Mouse (Mus musculus): ENCODE measurements around the gene Hist1h1b. TPM values are rescaled to one million over a fixed set of nuclear protein-coding genes. Genes with fewer than 3 reads are reported as not detected.
"Not testable (repeated sequence)": the region's sequence is repeated elsewhere in the genome, so short reads cannot be mapped to it uniquely, and the experiment has no call there.

Gene Hist1h1b
- total RNA-seq, 1 experiment, result 849 TPM

DNA sequence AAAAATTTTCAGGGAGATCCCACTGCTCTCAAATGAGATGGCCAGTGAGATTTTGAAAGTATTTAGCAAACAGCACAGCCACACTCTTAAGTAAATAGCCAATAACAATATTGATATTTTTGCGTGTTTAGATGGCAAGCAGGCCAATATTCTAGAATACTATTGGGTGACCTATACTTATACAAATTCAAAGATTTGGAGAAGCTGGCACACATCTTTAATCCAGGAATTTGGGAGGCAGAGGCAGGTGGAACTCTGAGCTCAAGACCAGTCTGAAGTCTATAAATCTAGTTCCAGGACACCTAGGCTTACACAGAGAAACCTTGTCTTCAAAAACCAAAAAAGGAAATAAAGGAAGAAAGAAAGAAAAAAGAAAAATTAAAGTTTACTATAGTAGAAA lies 1.2 kb upstream of the Hist1h1b start:
- no peak for DNase-seq (ENCODE audit: low read depth, low spot score)
- Histone ChIP-seq H3K36me3 (ENCODE audit: control insufficient read depth, insufficient read depth, low read length, poor library complexity, severe bottlenecking) (no peaks in the 10 kb centered on the region), H3K4me1 (ENCODE audit: control insufficient read depth in 2 of 2, insufficient read depth in 2 of 2, low read length in 2 of 2, poor library complexity in 1 of 2) (peaks cover 0 to 5% of the 10 kb centered on the region in 2 experiments; a peak in 1 of 4 replicates), H3K27ac (ENCODE audit: insufficient read depth, low read depth, low read length, poor library complexity, severe bottlenecking) (no peak overlapping the region), H3K9me3 (ENCODE audit: control insufficient read depth, insufficient read depth, low read depth, low read length) (no peaks in the 10 kb centered on the region), H3K9ac (ENCODE audit: insufficient read depth, low read depth, low read length, poor library complexity, severe bottlenecking) (no peak overlapping the region), H3K4me3 (ENCODE audit: insufficient read depth in 1 of 2, low read depth in 1 of 2, low read length in 2 of 2, poor library complexity in 1 of 2, severe bottlenecking in 1 of 2) (no peak overlapping the region)
- in situ Hi-C loops (cut with MboI; ENCODE audit: low sequenced_read_pairs in 2 of 2, unreplicated experiment in 2 of 2), result no loop called here
- no peak for TF ChIP-seq ZC3H11A (IDR thresholded peaks at IDR 0.05; ENCODE audit: borderline replicate concordance, low read depth, low read length)
- no peak for TF ChIP-seq CHD2 (IDR thresholded peaks at IDR 0.05; ENCODE audit: low read depth, low read length)
- TF ChIP-seq HCFC1 (IDR thresholded peaks at IDR 0.05; ENCODE audit: borderline replicate concordance, insufficient read depth, low read length), result no peak
- TF ChIP-seq ZNF384 (IDR thresholded peaks at IDR 0.05; ENCODE audit: low read depth, low read length), result no peak
- no peak for TF ChIP-seq MAFK (IDR thresholded peaks at IDR 0.05; ENCODE audit: insufficient read depth, low read depth, low read length)

- Histone ChIP-seq H3K4me3 (ENCODE audit: insufficient read depth in 1 of 2, low read depth in 1 of 2, low read length in 2 of 2, poor library complexity in 1 of 2, severe bottlenecking in 1 of 2) (peak overlapping the region in 1 of 2 experiments; percentile 8; a peak in 2 of 4 replicates), H3K9ac (ENCODE audit: insufficient read depth, low read depth, low read length, poor library complexity, severe bottlenecking) (no peak overlapping the region), H3K27ac (ENCODE audit: insufficient read depth, low read depth, low read length, poor library complexity, severe bottlenecking) (no peak overlapping the region), H3K36me3 (ENCODE audit: control insufficient read depth, insufficient read depth, low read length, poor library complexity, severe bottlenecking) (no peaks in the 10 kb centered on the region), H3K9me3 (ENCODE audit: control insufficient read depth, insufficient read depth, low read depth, low read length) (no peaks in the 10 kb centered on the region), H3K4me1 (ENCODE audit: control insufficient read depth in 2 of 2, insufficient read depth in 2 of 2, low read length in 2 of 2, poor library complexity in 1 of 2) (peaks cover 0 to 5% of the 10 kb centered on the region in 2 experiments; a peak in 1 of 4 replicates)
- no peak for DNase-seq (ENCODE audit: low read depth, low spot score)
- in situ Hi-C loops (cut with MboI; ENCODE audit: low sequenced_read_pairs in 2 of 2, unreplicated experiment in 2 of 2), result no loop called here
- TF ChIP-seq HCFC1 (IDR thresholded peaks at IDR 0.05; ENCODE audit: borderline replicate concordance, insufficient read depth, low read length) (no peak), MAFK (IDR thresholded peaks at IDR 0.05; ENCODE audit: insufficient read depth, low read depth, low read length) (no peak), CHD2 (IDR thresholded peaks at IDR 0.05; ENCODE audit: low read depth, low read length) (no peak), ZC3H11A (IDR thresholded peaks at IDR 0.05; ENCODE audit: borderline replicate concordance, low read depth, low read length) (no peak), ZNF384 (IDR thresholded peaks at IDR 0.05; ENCODE audit: low read depth, low read length) (no peak)
These were observed 663 bp upstream of the Hist1h1b start for GRCm38 (mm10) chr13:21781021-21781555.

GRCm38 (mm10) chr13:21778814-21779766 lies 1.3 kb downstream of the Hist1h1b start:
- H3K4me3 ChIP-seq (ENCODE audit: insufficient read depth in 1 of 2, low read depth in 1 of 2, low read length in 2 of 2, poor library complexity in 1 of 2, severe bottlenecking in 1 of 2), result peak overlapping the region; percentile 57 to 68
- no peaks in the 10 kb centered on the region for H3K36me3 ChIP-seq (ENCODE audit: control insufficient read depth, insufficient read depth, low read length, poor library complexity, severe bottlenecking)
- peak overlapping the region; percentile 82 for H3K9ac ChIP-seq (ENCODE audit: insufficient read depth, low read depth, low read length, poor library complexity, severe bottlenecking)
- in situ Hi-C loops (cut with MboI; ENCODE audit: low sequenced_read_pairs in 2 of 2, unreplicated experiment in 2 of 2), result no loop called here
- TF ChIP-seq ZC3H11A (IDR thresholded peaks at IDR 0.05; ENCODE audit: borderline replicate concordance, low read depth, low read length) (no peak), CHD2 (IDR thresholded peaks at IDR 0.05; ENCODE audit: low read depth, low read length) (peak; percentile 89)
- DNase-seq (ENCODE audit: low read depth, low spot score), result peak; percentile 70
- H3K9me3 ChIP-seq (ENCODE audit: control insufficient read depth, insufficient read depth, low read depth, low read length), result no peaks in the 10 kb centered on the region
- H3K27ac ChIP-seq (ENCODE audit: insufficient read depth, low read depth, low read length, poor library complexity, severe bottlenecking), result peak overlapping the region; percentile 89
- H3K4me1 ChIP-seq (ENCODE audit: control insufficient read depth in 2 of 2, insufficient read depth in 2 of 2, low read length in 2 of 2, poor library complexity in 1 of 2), result peaks cover 0 to 8% of the 10 kb centered on the region in 2 experiments; a peak in 1 of 4 replicates

GRCm38 (mm10) chr13:21755707-21756106 lies 24.7 kb downstream of the Hist1h1b start:
- Histone ChIP-seq H3K9ac (ENCODE audit: insufficient read depth, low read depth, low read length, poor library complexity, severe bottlenecking) (no peak overlapping the region), H3K4me3 (ENCODE audit: insufficient read depth in 1 of 2, low read depth in 1 of 2, low read length in 2 of 2, poor library complexity in 1 of 2, severe bottlenecking in 1 of 2) (no peak overlapping the region), H3K4me1 (ENCODE audit: control insufficient read depth in 2 of 2, insufficient read depth in 2 of 2, low read length in 2 of 2, poor library complexity in 1 of 2) (no peaks in the 10 kb centered on the region), H3K9me3 (ENCODE audit: control insufficient read depth, insufficient read depth, low read depth, low read length) (no peaks in the 10 kb centered on the region), H3K27ac (ENCODE audit: insufficient read depth, low read depth, low read length, poor library complexity, severe bottlenecking) (no peak overlapping the region), H3K36me3 (ENCODE audit: control insufficient read depth, insufficient read depth, low read length, poor library complexity, severe bottlenecking) (no peaks in the 10 kb centered on the region)
- no peak for DNase-seq (ENCODE audit: low read depth, low spot score)
- TF ChIP-seq CHD2 (IDR thresholded peaks at IDR 0.05; ENCODE audit: low read depth, low read length), result no peak
- TF ChIP-seq HCFC1 (IDR thresholded peaks at IDR 0.05; ENCODE audit: borderline replicate concordance, insufficient read depth, low read length), result no peak
- no peak for TF ChIP-seq MAFK (IDR thresholded peaks at IDR 0.05; ENCODE audit: insufficient read depth, low read depth, low read length)
- no peak for TF ChIP-seq ZNF384 (IDR thresholded peaks at IDR 0.05; ENCODE audit: low read depth, low read length)
- TF ChIP-seq ZC3H11A (IDR thresholded peaks at IDR 0.05; ENCODE audit: borderline replicate concordance, low read depth, low read length), result no peak
- in situ Hi-C loops (cut with MboI; ENCODE audit: low sequenced_read_pairs in 2 of 2, unreplicated experiment in 2 of 2), result no loop called here

DNA sequence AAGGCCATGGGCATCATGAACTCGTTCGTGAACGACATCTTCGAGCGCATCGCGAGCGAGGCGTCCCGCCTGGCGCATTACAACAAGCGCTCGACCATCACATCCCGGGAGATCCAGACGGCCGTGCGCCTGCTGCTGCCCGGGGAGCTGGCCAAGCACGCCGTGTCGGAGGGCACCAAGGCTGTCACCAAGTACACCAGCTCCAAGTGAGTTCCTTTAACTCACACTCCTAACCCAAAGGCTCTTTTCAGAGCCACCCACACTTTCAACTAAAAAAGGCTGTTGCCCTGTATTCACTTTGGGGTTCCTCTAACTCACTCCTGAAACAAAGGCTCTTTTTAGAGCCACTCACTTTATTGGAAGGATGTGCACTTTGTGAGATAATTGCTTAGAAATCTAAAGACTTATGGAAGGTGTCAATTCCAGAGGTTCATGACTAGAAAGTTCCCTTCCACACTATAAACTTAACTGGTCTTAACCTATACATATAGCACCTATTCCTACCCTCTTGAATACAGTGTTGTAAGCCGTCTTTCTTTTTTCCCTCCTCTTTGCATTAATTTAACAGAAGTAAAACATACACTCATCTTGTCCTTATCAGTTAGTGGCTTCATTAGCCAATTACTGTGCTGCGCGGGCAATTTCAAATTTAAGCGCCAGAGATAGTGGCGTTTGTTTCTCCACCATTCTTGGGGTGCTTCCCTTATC lies 26.0 kb downstream of the Hist1h1b start:
- in situ Hi-C loops (cut with MboI; ENCODE audit: low sequenced_read_pairs in 2 of 2, unreplicated experiment in 2 of 2); DNase-seq (ENCODE audit: low read depth, low spot score); H3K36me3 ChIP-seq (ENCODE audit: control insufficient read depth, insufficient read depth, low read length, poor library complexity, severe bottlenecking); H3K4me1 ChIP-seq (ENCODE audit: control insufficient read depth in 2 of 2, insufficient read depth in 2 of 2, low read length in 2 of 2, poor library complexity in 1 of 2); H3K9me3 ChIP-seq (ENCODE audit: control insufficient read depth, insufficient read depth, low read depth, low read length): not testable (repeated sequence)
- peak overlapping the region; percentile 72; the same call in 1 of the 2 replicates for H3K9ac ChIP-seq (ENCODE audit: insufficient read depth, low read depth, low read length, poor library complexity, severe bottlenecking)
- peak overlapping the region; percentile 53; the same call in 1 of the 2 replicates for H3K27ac ChIP-seq (ENCODE audit: insufficient read depth, low read depth, low read length, poor library complexity, severe bottlenecking)
- peak overlapping the region; percentile 51 to 60 for H3K4me3 ChIP-seq (ENCODE audit: insufficient read depth in 1 of 2, low read depth in 1 of 2, low read length in 2 of 2, poor library complexity in 1 of 2, severe bottlenecking in 1 of 2)
